Mouse (Mus musculus): ENCODE results near the gene Sms. TPM values are rescaled to one million over a fixed set of nuclear protein-coding genes. Genes with fewer than 3 reads are reported as not detected.

Sms gene
- polyA plus RNA-seq, 1 experiment from 2014 or later = 46.3 TPM

DNA sequence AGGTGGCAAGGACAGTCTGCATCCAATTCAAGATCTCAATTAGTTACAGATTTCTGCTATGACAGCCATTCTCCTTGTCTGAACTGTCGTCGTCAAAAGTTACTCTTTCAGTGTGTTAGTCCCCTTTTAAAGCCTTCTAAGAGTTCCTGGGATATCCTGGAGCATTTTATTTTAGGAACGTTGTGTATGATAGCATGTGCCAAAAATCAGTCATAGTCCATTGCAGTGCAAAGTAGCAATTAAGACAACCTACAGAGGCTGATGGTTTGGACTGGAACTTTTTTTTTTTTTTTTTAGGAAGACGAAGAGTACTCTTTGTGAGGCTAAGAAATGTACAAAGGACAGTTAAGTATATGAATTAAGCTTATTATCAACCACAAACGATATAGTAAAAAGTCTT, 76.9 kb downstream of the Sms start, which contains the start of gene Phex:
Phex (minus strand) TSS at position 101 of the 400 bp plus-strand sequence.
- no peaks in the 10 kb centered on the region for H3K27me3 ChIP-seq (replicated peaks)

DNA sequence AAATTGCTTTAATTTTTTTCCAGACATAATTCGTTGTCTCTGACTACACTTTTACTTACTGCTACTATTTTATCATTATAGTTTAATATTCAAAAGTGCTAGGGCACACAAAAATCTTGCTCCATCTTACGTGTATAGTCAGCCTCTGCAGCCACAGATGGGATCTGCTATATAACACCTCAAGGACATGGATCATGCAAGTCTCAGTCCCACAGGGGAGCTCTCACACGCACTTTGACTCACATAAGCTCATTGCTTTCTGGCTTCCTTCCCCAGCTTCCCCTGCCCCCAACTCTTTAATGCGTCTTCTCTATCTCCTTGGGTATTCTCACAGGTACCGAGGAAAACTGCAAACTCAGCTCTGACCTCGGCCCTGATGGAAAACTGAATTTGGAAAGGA, 87.2 kb downstream of the Sms start:
- ATAC-seq = no peak
- WGBS = 68% methylated on average over 6 of the region's 6 CpGs
- no peaks in the 10 kb centered on the region for H3K36me3 ChIP-seq
- no peaks in the 10 kb centered on the region for H3K27me3 ChIP-seq (replicated peaks)
- no peak overlapping the region for H3K4me2 ChIP-seq (replicated peaks)
- no peak overlapping the region for H3K27ac ChIP-seq
- H3K4me3 ChIP-seq (replicated peaks) = no peak overlapping the region
- H3K9me3 ChIP-seq = no peaks in the 10 kb centered on the region
- no peaks in the 10 kb centered on the region for H3K4me1 ChIP-seq (replicated peaks)
- H3K9ac ChIP-seq = no peak overlapping the region

More for the DNA sequence above, 76.9 kb downstream of the Sms start, which contains the start of gene Phex:
- Histone ChIP-seq H3K4me3 (replicated peaks) (no peak within 1 kb of the TSS), H3K9ac (no peak within 1 kb of the TSS), H3K36me3 (no peaks in the 10 kb centered on the region), H3K9me3 (no peaks in the 10 kb centered on the region), H3K27ac (no peak within 1 kb of the TSS), H3K4me1 (replicated peaks) (no peaks in the 10 kb centered on the region), H3K4me2 (replicated peaks) (no peak within 1 kb of the TSS)
- no peak for ATAC-seq
- WGBS = 65% methylated on average over 5 of the region's 5 CpGs

Other genes with a start within 250 kb of the Sms start
- 0.05 and 0.06 TPM in 2 replicates for gene Phex, start 77.0 kb downstream of the Sms start, polyA plus RNA-seq (2015; fragmentation: Nextera tagmentation; extraction: Ambion mirVana)
- 2.7 and 4.5 TPM in 2 replicates for gene Yy2, start 76.7 kb upstream of the Sms start, polyA plus RNA-seq (2015; fragmentation: Nextera tagmentation; extraction: Ambion mirVana)
- 19.8 and 21.4 TPM in 2 replicates for gene Mbtps2, start 106.4 kb upstream of the Sms start, polyA plus RNA-seq (2015; fragmentation: Nextera tagmentation; extraction: Ambion mirVana)
- gene Smpx, start 206.6 kb upstream of the Sms start, polyA plus RNA-seq (2015; fragmentation: Nextera tagmentation; extraction: Ambion mirVana) = 1.5 and 1.7 TPM in 2 replicates

Measured in intestine, embryonic 15.5 days (tissue).